Mouse (Mus musculus) right cerebral cortex, postnatal 36 days (tissue): ENCODE data around the gene Ttn.

Experiments
- DNase-seq, 2 experiments: peaks; one replicate each; pipeline ENCODE4 v3.0.0; 2022; ENCODE audit warnings: low spot score in 2 of 2, mixed read lengths in 1 of 2

Ttn gene

GRCm38 (mm10) chr2:76659419-76659818, 322.9 kb downstream of the Ttn start:
- DNase-seq: no peak

- no peak for DNase-seq
Measured at GRCm38 (mm10) chr2:76658551-76658950, 323.8 kb downstream of the Ttn start.

- no peak for DNase-seq
Measured at GRCm38 (mm10) chr2:76655982-76656381, 326.4 kb downstream of the Ttn start.

- no peak for DNase-seq
Measured at GRCm38 (mm10) chr2:76655444-76655843, 326.9 kb downstream of the Ttn start.

- DNase-seq: no peak
Measured at GRCm38 (mm10) chr2:76654646-76655045, 327.7 kb downstream of the Ttn start.
